Mouse (Mus musculus): ENCODE data around the gene Rab11fip3. TPM values are rescaled to one million over a fixed set of nuclear protein-coding genes. Genes with fewer than 3 reads are reported as not detected.

Gene Rab11fip3
- polyA plus RNA-seq, 1 experiment: 15.2 TPM

DNA sequence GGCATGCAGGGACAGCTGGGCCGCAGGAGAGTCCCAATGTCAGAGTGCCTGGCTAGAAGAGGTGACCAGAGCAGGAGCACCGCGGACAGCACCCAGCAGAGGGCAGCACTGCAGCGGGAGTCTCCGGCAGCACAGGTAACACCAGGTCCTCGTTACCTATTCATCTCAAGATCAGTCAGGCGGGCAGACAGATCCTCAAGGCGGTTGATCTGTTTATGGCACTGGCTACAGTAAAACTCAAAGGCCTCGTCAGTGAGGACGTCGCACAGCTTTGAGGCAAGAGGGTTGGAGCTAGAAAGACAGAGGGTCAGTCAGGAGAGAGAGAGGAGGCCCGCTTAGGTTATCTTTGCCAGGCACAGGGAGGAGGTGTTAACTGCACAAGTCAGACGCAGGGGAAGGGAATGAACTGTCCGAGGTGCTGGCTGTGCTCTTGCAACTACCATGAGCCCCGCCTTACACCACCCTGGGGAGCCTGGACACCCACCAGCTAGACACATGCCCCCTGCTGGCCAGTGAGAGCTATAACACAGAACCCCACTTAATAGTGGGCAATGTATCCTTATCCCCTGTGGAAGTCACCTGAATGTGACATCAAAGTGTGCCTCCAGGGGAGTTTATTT lies 57.4 kb downstream of the Rab11fip3 start:
- no peaks in the 10 kb centered on the region for H3K27me3 ChIP-seq (ENCODE audit: control insufficient read depth, insufficient read depth, insufficient read length)
- H3K79me3 ChIP-seq (ENCODE audit: low read depth): no peaks in the 10 kb centered on the region
- peaks cover 34% of the 10 kb centered on the region for H3K36me3 ChIP-seq (ENCODE audit: control insufficient read depth, insufficient read depth)
- TF ChIP-seq CEBPB (IDR thresholded peaks at IDR 0.05; ENCODE audit: low read depth) (no peak), CTCF (IDR thresholded peaks at IDR 0.05; ENCODE audit: control insufficient read depth, insufficient read depth, insufficient read length) (peak; percentile 78)
- H3ac ChIP-seq (ENCODE audit: control insufficient read depth, insufficient read length, low read depth): no peak overlapping the region
- no peaks in the 10 kb centered on the region for H3K79me2 ChIP-seq (ENCODE audit: control insufficient read depth, insufficient read depth)
- H3K4me3 ChIP-seq (ENCODE audit: insufficient read depth, poor library complexity, severe bottlenecking): no peak overlapping the region

DNA sequence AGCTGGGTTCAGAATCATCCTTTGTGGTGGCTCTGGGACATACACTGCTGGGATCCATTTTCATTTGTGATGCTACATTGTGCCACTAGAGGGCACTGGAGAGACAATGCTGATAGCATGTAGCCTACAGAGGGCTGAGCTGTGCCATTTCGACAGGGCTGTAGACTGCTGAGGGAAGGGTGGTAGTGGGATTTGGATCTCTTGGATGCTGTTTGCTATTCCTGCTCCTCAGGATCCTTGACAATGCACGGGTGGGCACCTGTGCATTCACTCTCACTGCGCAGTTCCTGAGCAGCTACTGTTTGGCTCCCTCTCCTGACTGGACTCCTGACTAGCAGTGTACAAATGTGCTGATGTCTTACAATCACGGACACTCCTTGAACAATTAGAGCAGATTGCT lies 59.8 kb downstream of the Rab11fip3 start:
- no peak overlapping the region for H3ac ChIP-seq (ENCODE audit: control insufficient read depth, insufficient read length, low read depth)
- H3K4me3 ChIP-seq (ENCODE audit: insufficient read depth, poor library complexity, severe bottlenecking): no peak overlapping the region
- TF ChIP-seq CTCF (IDR thresholded peaks at IDR 0.05; ENCODE audit: control insufficient read depth, insufficient read depth, insufficient read length) (peak; percentile 60), CEBPB (IDR thresholded peaks at IDR 0.05; ENCODE audit: low read depth) (no peak)
- H3K27me3 ChIP-seq (ENCODE audit: control insufficient read depth, insufficient read depth, insufficient read length): no peaks in the 10 kb centered on the region
- H3K79me3 ChIP-seq (ENCODE audit: low read depth): no peaks in the 10 kb centered on the region
- no peaks in the 10 kb centered on the region for H3K79me2 ChIP-seq (ENCODE audit: control insufficient read depth, insufficient read depth)
- H3K36me3 ChIP-seq (ENCODE audit: control insufficient read depth, insufficient read depth): peaks cover 25% of the 10 kb centered on the region

DNA sequence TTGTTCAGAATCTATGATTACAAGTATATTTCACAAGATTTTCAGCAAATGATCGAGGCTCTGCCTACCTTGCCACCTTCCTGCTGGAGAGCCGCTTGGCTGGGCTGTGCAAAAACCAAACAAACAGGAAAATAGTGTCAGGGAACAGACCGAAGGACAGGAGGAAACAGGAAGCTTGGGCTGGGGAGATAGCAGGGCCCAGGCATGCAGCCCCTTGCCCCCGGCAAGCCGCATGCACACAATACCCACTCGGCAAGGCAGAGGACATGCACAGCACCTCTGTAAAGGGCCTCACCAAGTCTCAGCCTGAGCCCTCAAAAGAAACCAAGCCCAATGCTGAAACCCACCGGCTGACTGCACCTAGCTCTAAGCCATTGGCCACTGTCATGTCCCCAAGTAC lies 60.6 kb downstream of the Rab11fip3 start:
- H3K27me3 ChIP-seq (ENCODE audit: control insufficient read depth, insufficient read depth, insufficient read length): no peaks in the 10 kb centered on the region
- TF ChIP-seq USF1 (IDR thresholded peaks at IDR 0.05; ENCODE audit: low read depth) (no peak), FOSL1 (IDR thresholded peaks at IDR 0.05; ENCODE audit: insufficient read depth, low read length, poor library complexity, severe bottlenecking) (no peak), MAX (IDR thresholded peaks at IDR 0.05) (no peak), CEBPB (IDR thresholded peaks at IDR 0.05; ENCODE audit: low read depth) (no peak), CTCF (IDR thresholded peaks at IDR 0.05; ENCODE audit: control insufficient read depth, insufficient read depth, insufficient read length) (no peak), MYOD1 (IDR thresholded peaks at IDR 0.05; ENCODE audit: control insufficient read depth, insufficient read length, low read depth) (no peak), MYOG (IDR thresholded peaks at IDR 0.05; ENCODE audit: control insufficient read depth, extremely low read depth, insufficient read length) (no peak)
- peaks cover 17% of the 10 kb centered on the region for H3K36me3 ChIP-seq (ENCODE audit: control insufficient read depth, insufficient read depth)
- no peak overlapping the region for H3K4me3 ChIP-seq (ENCODE audit: insufficient read depth, poor library complexity, severe bottlenecking)
- no peaks in the 10 kb centered on the region for H3K79me2 ChIP-seq (ENCODE audit: control insufficient read depth, insufficient read depth)
- no peaks in the 10 kb centered on the region for H3K79me3 ChIP-seq (ENCODE audit: low read depth)
- no peak overlapping the region for H3ac ChIP-seq (ENCODE audit: control insufficient read depth, insufficient read length, low read depth)

DNA sequence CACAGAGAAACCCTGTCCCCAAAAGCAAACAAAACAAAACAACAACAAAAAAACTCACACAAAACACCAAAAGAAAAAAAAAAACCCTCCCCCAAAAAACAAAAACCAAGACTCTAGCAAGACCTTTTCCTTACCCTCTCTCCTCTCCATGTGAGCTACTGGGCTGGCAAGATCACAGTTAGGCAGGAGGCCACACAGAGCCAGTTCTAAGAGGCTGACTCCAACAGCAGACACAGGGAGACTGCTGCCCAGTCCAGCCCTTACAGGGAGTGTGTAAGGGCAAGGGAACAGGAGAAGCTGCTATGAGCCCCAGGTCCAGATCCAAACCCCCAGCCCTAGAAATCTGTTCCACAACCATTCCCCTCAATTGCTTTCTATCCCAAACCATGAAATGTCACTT lies 61.0 kb downstream of the Rab11fip3 start:
- Histone ChIP-seq H3K79me3 (ENCODE audit: low read depth) (no peaks in the 10 kb centered on the region), H3K79me2 (ENCODE audit: control insufficient read depth, insufficient read depth) (no peaks in the 10 kb centered on the region), H3K27me3 (ENCODE audit: control insufficient read depth, insufficient read depth, insufficient read length) (no peaks in the 10 kb centered on the region), H3ac (ENCODE audit: control insufficient read depth, insufficient read length, low read depth) (no peak overlapping the region), H3K4me3 (ENCODE audit: insufficient read depth, poor library complexity, severe bottlenecking) (no peak overlapping the region), H3K36me3 (ENCODE audit: control insufficient read depth, insufficient read depth) (peaks cover 21% of the 10 kb centered on the region)
- TF ChIP-seq FOSL1 (IDR thresholded peaks at IDR 0.05; ENCODE audit: insufficient read depth, low read length, poor library complexity, severe bottlenecking): no peak
- no peak for TF ChIP-seq MYOD1 (IDR thresholded peaks at IDR 0.05; ENCODE audit: control insufficient read depth, insufficient read length, low read depth)
- no peak for TF ChIP-seq MYOG (IDR thresholded peaks at IDR 0.05; ENCODE audit: control insufficient read depth, extremely low read depth, insufficient read length)
- TF ChIP-seq MAX (IDR thresholded peaks at IDR 0.05): no peak
- TF ChIP-seq CEBPB (IDR thresholded peaks at IDR 0.05; ENCODE audit: low read depth): no peak
- TF ChIP-seq CTCF (IDR thresholded peaks at IDR 0.05; ENCODE audit: control insufficient read depth, insufficient read depth, insufficient read length): no peak
- no peak for TF ChIP-seq USF1 (IDR thresholded peaks at IDR 0.05; ENCODE audit: low read depth)

DNA sequence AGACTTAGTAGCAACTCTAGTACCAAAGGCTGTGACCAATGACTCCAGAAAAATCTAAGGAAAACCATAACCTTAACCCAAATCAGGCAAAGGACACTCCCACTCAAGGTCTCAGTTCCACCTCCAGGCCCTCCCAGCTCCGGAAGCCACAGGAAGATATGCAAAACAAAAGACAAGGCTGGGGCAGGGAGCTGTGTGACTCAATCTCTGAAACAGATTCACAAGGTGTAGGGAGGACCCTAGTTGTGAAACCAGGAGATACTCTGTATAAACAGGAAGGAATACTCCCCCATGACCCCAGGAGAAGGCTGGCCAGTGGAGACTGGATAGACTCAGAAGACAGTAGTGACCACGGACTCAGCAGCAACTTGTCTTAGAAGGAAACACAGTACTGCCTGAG lies 61.7 kb downstream of the Rab11fip3 start:
- no peak overlapping the region for H3K4me3 ChIP-seq (ENCODE audit: insufficient read depth, poor library complexity, severe bottlenecking)
- no peaks in the 10 kb centered on the region for H3K79me2 ChIP-seq (ENCODE audit: control insufficient read depth, insufficient read depth)
- TF ChIP-seq MYOG (IDR thresholded peaks at IDR 0.05; ENCODE audit: control insufficient read depth, extremely low read depth, insufficient read length) (no peak), CEBPB (IDR thresholded peaks at IDR 0.05; ENCODE audit: low read depth) (no peak), MAX (IDR thresholded peaks at IDR 0.05) (no peak), USF1 (IDR thresholded peaks at IDR 0.05; ENCODE audit: low read depth) (no peak), MYOD1 (IDR thresholded peaks at IDR 0.05; ENCODE audit: control insufficient read depth, insufficient read length, low read depth) (no peak), FOSL1 (IDR thresholded peaks at IDR 0.05; ENCODE audit: insufficient read depth, low read length, poor library complexity, severe bottlenecking) (no peak), CTCF (IDR thresholded peaks at IDR 0.05; ENCODE audit: control insufficient read depth, insufficient read depth, insufficient read length) (no peak)
- no peaks in the 10 kb centered on the region for H3K79me3 ChIP-seq (ENCODE audit: low read depth)
- H3K36me3 ChIP-seq (ENCODE audit: control insufficient read depth, insufficient read depth): peaks cover 24% of the 10 kb centered on the region
- no peaks in the 10 kb centered on the region for H3K27me3 ChIP-seq (ENCODE audit: control insufficient read depth, insufficient read depth, insufficient read length)
- H3ac ChIP-seq (ENCODE audit: control insufficient read depth, insufficient read length, low read depth): no peak overlapping the region

DNA sequence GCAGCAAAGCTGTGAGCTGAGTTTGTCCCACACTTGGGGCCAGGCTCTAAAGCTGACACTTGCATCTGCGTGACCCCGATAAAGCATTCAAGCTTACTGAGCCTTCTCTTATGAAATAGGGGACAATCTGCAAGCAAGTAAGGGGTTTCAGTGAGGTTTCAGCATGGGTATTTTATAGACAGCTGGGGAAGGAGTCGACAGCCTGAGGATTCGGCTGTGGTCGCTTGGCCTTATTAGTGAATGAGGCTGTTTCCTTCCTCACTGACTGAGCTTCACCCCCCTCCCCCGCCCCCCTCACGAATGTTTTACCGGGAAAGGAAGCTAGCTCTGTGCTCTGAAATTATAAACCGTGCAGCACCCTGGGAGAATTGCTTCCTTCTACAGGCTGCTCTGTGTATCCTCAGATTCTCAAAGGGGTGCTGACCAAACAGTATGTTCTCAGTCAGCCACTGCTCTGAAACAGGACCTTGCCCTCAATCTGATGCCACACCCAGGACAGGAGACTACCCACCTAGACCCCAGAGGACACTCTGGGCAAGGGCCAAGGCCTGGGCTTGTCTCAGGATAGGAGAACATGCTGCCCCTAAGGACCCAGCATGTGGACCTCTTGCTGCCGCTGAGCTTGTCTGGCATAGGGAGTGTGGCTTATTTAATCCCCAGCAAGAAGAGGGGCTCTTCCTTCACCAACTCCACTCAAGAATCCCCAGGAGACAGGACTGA lies 63.5 kb downstream of the Rab11fip3 start:
- Histone ChIP-seq H3K4me3 (ENCODE audit: insufficient read depth, poor library complexity, severe bottlenecking) (no peak overlapping the region), H3ac (ENCODE audit: control insufficient read depth, insufficient read length, low read depth) (no peak overlapping the region), H3K27me3 (ENCODE audit: control insufficient read depth, insufficient read depth, insufficient read length) (no peaks in the 10 kb centered on the region), H3K36me3 (ENCODE audit: control insufficient read depth, insufficient read depth) (peaks cover 21% of the 10 kb centered on the region), H3K79me2 (ENCODE audit: control insufficient read depth, insufficient read depth) (no peaks in the 10 kb centered on the region), H3K79me3 (ENCODE audit: low read depth) (no peaks in the 10 kb centered on the region)
- TF ChIP-seq USF1 (IDR thresholded peaks at IDR 0.05; ENCODE audit: low read depth) (no peak), CEBPB (IDR thresholded peaks at IDR 0.05; ENCODE audit: low read depth) (no peak), MAX (IDR thresholded peaks at IDR 0.05) (no peak), CTCF (IDR thresholded peaks at IDR 0.05; ENCODE audit: control insufficient read depth, insufficient read depth, insufficient read length) (no peak), FOSL1 (IDR thresholded peaks at IDR 0.05; ENCODE audit: insufficient read depth, low read length, poor library complexity, severe bottlenecking) (no peak), MYOD1 (IDR thresholded peaks at IDR 0.05; ENCODE audit: control insufficient read depth, insufficient read length, low read depth) (no peak), MYOG (IDR thresholded peaks at IDR 0.05; ENCODE audit: control insufficient read depth, extremely low read depth, insufficient read length) (no peak)
